Mouse (Mus musculus): ENCODE data around the gene Fkbp15. TPM values are rescaled to one million over a fixed set of nuclear protein-coding genes. Genes with fewer than 3 reads are reported as not detected.

The Fkbp15 gene
- polyA plus RNA-seq, 1 experiment from 2014 or later, result 15.7 TPM

Other genes starting within 250 kb of the Fkbp15 start
- not detected in 2 replicates for gene Mup21, start 209.7 kb downstream of the Fkbp15 start, polyA plus RNA-seq (2014; fragmentation: Nextera tagmentation; extraction: Ambion mirVana)
- 17.7 and 20.2 TPM in 2 replicates for gene Zfp37, start 129.5 kb downstream of the Fkbp15 start, polyA plus RNA-seq (2014; fragmentation: Nextera tagmentation; extraction: Ambion mirVana)
- 4.0 and 7.2 TPM in 2 replicates for gene Slc31a2, start 98.0 kb downstream of the Fkbp15 start, polyA plus RNA-seq (2014; fragmentation: Nextera tagmentation; extraction: Ambion mirVana)
- 43.9 and 44.9 TPM in 2 replicates for gene Slc31a1, start 179 bp upstream of the Fkbp15 start, polyA plus RNA-seq (2014; fragmentation: Nextera tagmentation; extraction: Ambion mirVana)
- 140 and 149 TPM in 2 replicates for gene Cdc26, start 48.1 kb upstream of the Fkbp15 start, polyA plus RNA-seq (2014; fragmentation: Nextera tagmentation; extraction: Ambion mirVana)
- gene Prpf4, start 48.2 kb upstream of the Fkbp15 start, polyA plus RNA-seq (2014; fragmentation: Nextera tagmentation; extraction: Ambion mirVana), result 16.4 and 16.6 TPM in 2 replicates
- not detected in 2 replicates for gene Rnf183, start 74.7 kb upstream of the Fkbp15 start, polyA plus RNA-seq (2014; fragmentation: Nextera tagmentation; extraction: Ambion mirVana)
- 8.1 and 8.2 TPM in 2 replicates for gene Wdr31, start 110.3 kb upstream of the Fkbp15 start, polyA plus RNA-seq (2014; fragmentation: Nextera tagmentation; extraction: Ambion mirVana)
- gene Bspry, start 119.5 kb upstream of the Fkbp15 start, polyA plus RNA-seq (2014; fragmentation: Nextera tagmentation; extraction: Ambion mirVana), result 0.53 and 0.54 TPM in 2 replicates
- 12.8 and 13.8 TPM in 2 replicates for gene Hdhd3, start 142.9 kb upstream of the Fkbp15 start, polyA plus RNA-seq (2014; fragmentation: Nextera tagmentation; extraction: Ambion mirVana)
- gene Alad, start 159.4 kb upstream of the Fkbp15 start, polyA plus RNA-seq (2014; fragmentation: Nextera tagmentation; extraction: Ambion mirVana), result 73.8 and 80.9 TPM in 2 replicates
- gene Pole3, start 164.5 kb upstream of the Fkbp15 start, polyA plus RNA-seq (2014; fragmentation: Nextera tagmentation; extraction: Ambion mirVana), result 78.6 and 80.3 TPM in 2 replicates
- gene 4933430I17Rik, start 164.8 kb upstream of the Fkbp15 start, polyA plus RNA-seq (2014; fragmentation: Nextera tagmentation; extraction: Ambion mirVana), result 0.95 and 0.97 TPM in 2 replicates
- 36.7 and 44.8 TPM in 2 replicates for gene Rgs3, start 199.3 kb upstream of the Fkbp15 start, polyA plus RNA-seq (2014; fragmentation: Nextera tagmentation; extraction: Ambion mirVana)